Mouse (Mus musculus): ENCODE measurements around the gene Rbm8a2. TPM values are rescaled to one million over a fixed set of nuclear protein-coding genes. Genes with fewer than 3 reads are reported as not detected.
"Not testable (repeated sequence)": the region's sequence is repeated elsewhere in the genome, so short reads cannot be mapped to it uniquely, and the experiment has no call there.

Rbm8a2 gene
- not detected for total RNA-seq (2021)

DNA sequence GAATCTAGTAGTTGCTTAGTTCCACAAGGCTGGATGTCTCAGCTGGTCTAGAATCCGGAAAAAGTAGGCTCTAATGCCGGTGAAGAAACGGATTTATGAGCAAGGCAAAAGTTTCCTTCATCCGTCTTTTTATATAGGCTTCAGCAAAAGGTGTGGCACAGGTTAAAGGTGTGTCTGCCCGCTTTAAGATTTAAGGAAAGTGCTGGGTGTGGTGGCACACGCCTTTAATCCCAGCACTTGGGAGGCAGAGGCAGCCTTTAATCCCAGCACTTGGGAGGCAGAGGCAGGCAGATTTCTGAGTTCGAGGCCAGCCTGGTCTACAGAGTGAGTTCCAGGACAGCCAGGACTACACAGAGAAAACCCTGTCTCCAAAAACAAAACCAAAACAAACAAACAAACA lies at the start of gene Rbm8a2:
TSS of gene Rbm8a2 (minus strand) at position 101 of the 400 bp plus-strand sequence.
- DNase-seq; intact Hi-C loops (cut with DNase I): not testable (repeated sequence)

DNA sequence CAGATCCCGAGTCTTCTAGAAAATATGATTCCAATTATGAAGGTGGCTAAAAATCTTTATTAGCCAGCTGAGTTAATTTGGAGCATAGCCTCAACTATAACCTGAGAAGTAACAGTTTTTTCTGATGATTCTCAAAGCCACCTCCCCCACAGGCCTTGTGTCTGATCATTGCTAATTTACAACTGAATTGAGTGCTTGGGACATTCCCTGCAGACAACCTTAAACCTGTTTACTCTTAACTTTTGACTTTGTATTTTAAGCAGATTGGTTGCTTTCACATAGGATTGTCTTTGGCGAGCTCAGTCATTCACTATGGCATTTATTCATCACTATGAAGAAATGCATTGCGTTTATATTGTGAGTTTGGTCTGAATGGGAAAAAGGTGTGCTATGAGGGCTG lies 49.5 kb upstream of the Rbm8a2 start:
- intact Hi-C loops (cut with DNase I), result no loop called here
- DNase-seq, result no peak

GRCm38 (mm10) chr1:176024501-176024900 lies 45.6 kb upstream of the Rbm8a2 start:
- no peak for DNase-seq

DNA sequence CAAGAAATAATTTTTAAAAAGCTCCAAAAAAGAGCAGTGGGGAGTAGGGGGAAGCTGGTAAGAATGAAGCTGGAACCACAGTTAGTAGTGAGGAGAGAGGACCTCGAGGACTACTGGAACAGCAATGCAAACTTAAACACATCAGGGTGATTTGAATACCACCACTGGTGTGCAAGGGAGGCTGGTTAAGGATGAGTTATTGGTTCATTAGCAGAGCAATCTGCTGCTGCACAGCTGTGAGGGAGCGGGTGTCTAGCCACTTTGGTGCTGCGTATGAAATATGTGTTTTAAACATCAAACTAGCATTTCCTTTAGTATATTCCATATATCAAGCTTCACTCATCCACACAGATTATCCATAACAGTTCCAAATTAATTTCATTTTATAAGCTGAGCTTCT lies 39.6 kb upstream of the Rbm8a2 start:
- intact Hi-C loops (cut with DNase I), result no loop called here
- DNase-seq, result no peak

More at GRCm38 (mm10) chr1:176024501-176024900, 45.6 kb upstream of the Rbm8a2 start:
- intact Hi-C loops (cut with DNase I), result no loop called here

GRCm38 (mm10) chr1:176016076-176016475 lies 37.2 kb upstream of the Rbm8a2 start:
- intact Hi-C loops (cut with DNase I), result no loop called here
- no peak for DNase-seq

- intact Hi-C loops (cut with DNase I), result no loop called here
- DNase-seq, result no peak
These were observed 34.8 kb upstream of the Rbm8a2 start for GRCm38 (mm10) chr1:176013497-176014268.

GRCm38 (mm10) chr1:176011535-176011934 lies 32.6 kb upstream of the Rbm8a2 start:
- no peak for DNase-seq
- intact Hi-C loops (cut with DNase I), result no loop called here

DNA sequence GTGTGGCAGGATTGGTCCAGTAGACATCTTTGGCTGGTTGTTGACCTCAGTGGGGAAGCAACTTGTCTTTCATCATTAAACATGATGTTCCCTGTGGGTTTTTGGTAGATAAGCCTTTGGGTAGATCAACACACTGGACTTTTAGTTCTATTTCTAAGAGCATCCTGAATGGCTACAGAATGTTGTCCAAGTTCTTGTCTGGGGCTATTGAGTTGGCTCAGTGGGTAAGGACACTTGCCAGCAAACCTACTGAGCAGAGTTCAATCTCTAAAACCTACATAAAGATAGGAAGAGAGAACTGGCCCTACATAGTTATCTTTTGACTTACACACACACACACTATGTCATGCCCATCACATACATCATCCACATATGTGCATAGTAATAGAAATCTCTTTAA lies 32.2 kb upstream of the Rbm8a2 start:
- intact Hi-C loops (cut with DNase I), result no loop called here
- DNase-seq, result no peak

DNA sequence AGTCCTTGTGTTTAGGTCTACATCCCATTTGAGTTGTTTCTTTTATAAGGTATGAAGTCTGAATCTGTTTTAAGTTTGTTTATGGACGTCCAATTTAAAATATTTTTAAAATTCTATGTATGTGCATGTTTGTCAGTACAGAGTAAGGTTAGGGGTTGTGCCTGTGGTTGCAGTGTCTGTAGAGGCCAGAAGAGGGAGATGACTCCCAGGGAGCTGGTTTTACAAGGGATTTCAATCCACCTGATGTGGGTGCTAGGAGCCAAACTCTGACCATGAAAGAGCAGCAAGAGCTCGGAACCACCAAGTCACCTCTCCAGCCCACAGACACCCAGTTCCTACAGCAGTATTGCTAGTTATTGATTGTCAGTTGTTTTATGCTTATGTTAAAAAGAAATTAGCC lies 29.5 kb upstream of the Rbm8a2 start:
- no peak for DNase-seq
- intact Hi-C loops (cut with DNase I), result no loop called here

- no peak for DNase-seq
- intact Hi-C loops (cut with DNase I), result no loop called here
These were observed 21.7 kb upstream of the Rbm8a2 start for GRCm38 (mm10) chr1:176000599-176000998.

- intact Hi-C loops (cut with DNase I), result no loop called here
- DNase-seq, result no peak
These were observed 18.2 kb upstream of the Rbm8a2 start for GRCm38 (mm10) chr1:175997076-175997651.

DNA sequence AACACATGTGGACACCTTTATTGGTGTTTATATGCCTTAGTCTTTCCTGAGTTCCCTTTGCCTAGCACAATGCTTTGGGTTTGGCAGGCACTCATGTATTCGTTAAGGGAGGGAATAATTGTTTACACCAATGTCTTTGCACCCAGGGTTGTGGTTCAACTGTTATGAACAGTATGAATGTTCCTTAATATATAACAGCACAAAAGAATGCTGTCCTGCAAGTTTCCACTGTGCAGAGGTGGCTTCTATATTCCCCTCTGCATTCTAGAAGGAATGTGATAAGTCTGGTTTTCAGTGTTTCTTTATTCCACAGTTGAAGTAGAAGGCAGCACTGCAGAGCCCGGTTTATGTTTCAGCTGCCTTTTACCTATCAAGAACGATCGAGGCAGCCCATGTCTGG lies 10.0 kb upstream of the Rbm8a2 start:
- no peak for DNase-seq
- intact Hi-C loops (cut with DNase I), result no loop called here

GRCm38 (mm10) chr1:175988448-175988847 lies 9.5 kb upstream of the Rbm8a2 start:
- intact Hi-C loops (cut with DNase I), result no loop called here
- DNase-seq, result no peak

GRCm38 (mm10) chr1:175970710-175971109 lies 8.2 kb downstream of the Rbm8a2 start:
- intact Hi-C loops (cut with DNase I), result no loop called here
- DNase-seq, result no peak

GRCm38 (mm10) chr1:175967004-175967745 lies 11.7 kb downstream of the Rbm8a2 start:
- no peak for DNase-seq
- intact Hi-C loops (cut with DNase I), result no loop called here

DNA sequence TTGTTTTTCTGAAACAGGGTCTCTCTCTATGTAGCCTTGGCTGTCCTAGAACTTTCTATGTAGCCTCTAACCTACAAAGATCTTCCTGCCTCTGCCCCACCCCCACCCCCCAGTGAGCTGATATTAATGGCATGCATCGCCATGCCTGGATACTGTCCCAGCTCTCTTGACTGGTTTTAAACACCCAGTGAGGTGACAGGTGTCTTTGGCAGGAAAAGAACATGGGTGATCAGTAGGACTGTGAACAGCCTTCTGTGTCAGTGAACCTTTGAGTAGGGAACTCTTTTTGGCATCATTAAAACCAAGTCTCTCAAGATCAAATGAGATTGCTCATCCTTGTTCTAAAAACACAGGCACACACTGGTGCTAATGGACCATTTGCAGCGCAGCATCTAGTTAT lies 17.1 kb downstream of the Rbm8a2 start:
- intact Hi-C loops (cut with DNase I), result no loop called here
- no peak for DNase-seq

DNA sequence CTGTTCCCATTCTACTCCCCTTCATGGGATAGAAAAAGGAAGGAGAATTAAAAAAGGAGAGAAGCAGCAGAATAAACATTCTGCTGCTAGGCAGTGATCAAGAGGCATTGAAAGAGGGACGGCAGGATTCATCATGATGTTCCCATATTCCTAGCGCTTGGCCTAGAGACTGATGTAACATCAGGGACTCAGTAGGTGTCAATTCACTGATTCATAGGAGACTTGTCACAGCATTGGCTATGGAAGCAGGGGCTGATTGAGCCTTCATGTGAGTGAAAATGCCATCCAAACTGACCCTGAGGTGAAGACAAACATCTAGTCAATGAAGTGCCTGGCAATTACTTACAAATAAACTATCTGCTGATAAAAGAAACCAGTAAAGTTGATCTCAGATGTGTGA lies 28.1 kb downstream of the Rbm8a2 start:
- DNase-seq, result no peak
- intact Hi-C loops (cut with DNase I), result no loop called here

- intact Hi-C loops (cut with DNase I), result no loop called here
- DNase-seq, result no peak
These were observed 28.5 kb downstream of the Rbm8a2 start for GRCm38 (mm10) chr1:175950421-175950820.

DNA sequence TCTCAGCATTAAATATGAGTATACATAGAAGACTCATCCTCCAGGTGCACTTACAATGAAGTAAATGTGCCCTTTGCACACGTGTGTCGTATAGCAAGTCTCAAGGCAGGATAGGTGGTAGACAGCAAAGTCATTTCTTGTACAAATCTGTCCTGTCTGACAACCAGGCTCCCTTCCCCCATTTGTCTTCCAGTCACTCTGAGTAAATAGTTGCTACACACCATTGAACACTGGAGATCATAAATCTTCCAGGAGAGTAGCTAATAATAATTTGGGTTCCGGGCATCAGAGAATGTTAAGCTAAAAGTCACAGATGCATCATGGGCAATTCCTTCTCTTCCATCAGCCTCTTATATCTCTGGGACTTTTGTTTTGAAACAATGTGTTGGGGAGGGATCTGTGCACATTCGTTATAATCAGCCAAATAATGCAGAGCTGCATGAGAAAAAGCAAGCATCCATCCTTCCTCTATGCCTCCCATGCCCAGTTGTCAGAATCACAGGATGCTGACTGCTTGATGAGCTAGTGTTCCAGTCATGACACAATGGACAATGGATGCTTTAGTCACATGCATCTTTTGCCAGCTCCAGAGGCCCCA lies 32.1 kb downstream of the Rbm8a2 start:
- no peak for DNase-seq
- intact Hi-C loops (cut with DNase I), result no loop called here

- intact Hi-C loops (cut with DNase I), result no loop called here
- DNase-seq, result no peak
These were observed 35.7 kb downstream of the Rbm8a2 start for GRCm38 (mm10) chr1:175943168-175943567.

- intact Hi-C loops (cut with DNase I), result loop anchor here (10.0 kb wide), 1 partner anchor 926 kb away; no protein-coding TSS in a partner anchor
- no peak for DNase-seq
These were observed 40.2 kb downstream of the Rbm8a2 start for GRCm38 (mm10) chr1:175938731-175939130.
